Mouse (Mus musculus) MEL (cell line): Measurements from ENCODE around the gene Acpp. TPM values are rescaled to one million over a fixed set of nuclear protein-coding genes. Genes with fewer than 3 reads are reported as not detected.

Experiments
- DNase-seq: peaks from one replicate; pipeline ENCODE4 v3.0.0; 2011; ENCODE audit warnings: low read depth, low spot score
- H3K27ac ChIP-seq: 2 replicates; pipeline ENCODE4 v1.5.1; 2012; ENCODE audit warnings: low read depth, mild to moderate bottlenecking, control low read depth, low read length, moderate library complexity; ENCODE audit not compliant: control insufficient read depth
- H3K27me3 ChIP-seq, 2 experiments: fragments of 150-350 bp in 1 of 2; sonication (generic) in 1 of 2; 2 replicates each; pipeline ENCODE4 v1.6.1; 2012; ENCODE audit warnings: low read length in 2 of 2, mild to moderate bottlenecking in 2 of 2, improper control_type of control experiment in 1 of 2, moderate library complexity in 1 of 2; ENCODE audit not compliant: insufficient read depth in 2 of 2, control insufficient read depth in 1 of 2
- H3K36me3 ChIP-seq, 2 experiments: 2 replicates each; pipeline ENCODE4 v1.6.1; 2012 to 2014; ENCODE audit warnings: low read length in 2 of 2, improper control_type of control experiment in 1 of 2, inconsistent platforms in 1 of 2, mild to moderate bottlenecking in 1 of 2; ENCODE audit not compliant: insufficient read depth in 2 of 2, control insufficient read depth in 1 of 2
- H3K4me1 ChIP-seq, 2 experiments: fragments of 150-350 bp in 1 of 2; sonication (generic) in 1 of 2; 2 replicates each; pipeline ENCODE4 v1.6.1; 2012; ENCODE audit warnings: low read length in 2 of 2, improper control_type of control experiment in 1 of 2, mild to moderate bottlenecking in 1 of 2; ENCODE audit not compliant: insufficient read depth in 2 of 2, control insufficient read depth in 1 of 2
- H3K4me3 ChIP-seq, 2 experiments: fragments of 150-350 bp in 1 of 2; sonication (generic) in 1 of 2; 2 replicates each; pipeline ENCODE4 v1.5.1; 2012; ENCODE audit warnings: low read depth in 2 of 2, low read length in 2 of 2, mild to moderate bottlenecking in 2 of 2, moderate library complexity in 2 of 2, control low read depth in 1 of 2, improper control_type of control experiment in 1 of 2; ENCODE audit not compliant: control insufficient read depth in 1 of 2, insufficient read depth in 1 of 2
- H3K79me2 ChIP-seq: 2 replicates; pipeline ENCODE4 v1.6.1; 2012; ENCODE audit warnings: mild to moderate bottlenecking, low read length, moderate library complexity; ENCODE audit not compliant: control insufficient read depth, poor library complexity, insufficient read depth
- H3K9ac ChIP-seq: 2 replicates; pipeline ENCODE4 v1.6.1; 2012; ENCODE audit warnings: low read depth, mild to moderate bottlenecking, control low read depth, low read length, moderate library complexity; ENCODE audit not compliant: control insufficient read depth, poor library complexity, severe bottlenecking
- H3K9me3 ChIP-seq: fragments of 150-350 bp; sonication (generic); replicated peaks from 2 replicates; pipeline ENCODE4 v1.6.1; 2012; ENCODE audit warnings: mild to moderate bottlenecking, low read length, improper control_type of control experiment, moderate library complexity; ENCODE audit not compliant: insufficient read depth
- CHD2 ChIP-seq: IDR thresholded peaks from 2 replicates; pipeline ENCODE4 v1.6.1; 2011; ENCODE audit warnings: low read length, improper control_type of control experiment
- E2F4 ChIP-seq: IDR thresholded peaks from 2 replicates; pipeline ENCODE4 v1.6.1; 2011; ENCODE audit warnings: low read depth, low read length, improper control_type of control experiment, borderline replicate concordance
- ELF1 ChIP-seq: IDR thresholded peaks from 2 replicates; pipeline ENCODE4 v1.6.1; 2014; ENCODE audit warnings: low read depth, mild to moderate bottlenecking, inconsistent platforms, low read length, improper control_type of control experiment, moderate library complexity
- EP300 ChIP-seq, 2 experiments: IDR thresholded peaks; 2 replicates each; pipeline ENCODE4 v1.6.1; 2011; ENCODE audit warnings: improper control_type of control experiment in 2 of 2, low read length in 2 of 2, low read depth in 1 of 2, mild to moderate bottlenecking in 1 of 2
- GABPA ChIP-seq: IDR thresholded peaks from 2 replicates; pipeline ENCODE4 v1.6.1; 2012; ENCODE audit warnings: low read depth, mild to moderate bottlenecking, inconsistent platforms, low read length, improper control_type of control experiment, moderate library complexity
- GATA1 ChIP-seq: IDR thresholded peaks from 2 replicates; pipeline ENCODE4 v1.6.1; 2011; ENCODE audit warnings: low read depth, low read length, improper control_type of control experiment
- HCFC1 ChIP-seq: IDR thresholded peaks from 2 replicates; pipeline ENCODE4 v1.6.1; 2012; ENCODE audit warnings: low read depth, mild to moderate bottlenecking, inconsistent platforms, low read length, improper control_type of control experiment, moderate library complexity
- JUND ChIP-seq: IDR thresholded peaks from 2 replicates; pipeline ENCODE4 v1.6.1; 2011; ENCODE audit warnings: low read depth, mild to moderate bottlenecking, improper control_type of control experiment, low read length
- KAT2A ChIP-seq: conservative IDR thresholded peaks from 2 replicates; pipeline ENCODE4 v1.6.1; 2012; ENCODE audit warnings: low read depth, low read length, improper control_type of control experiment, inconsistent platforms
- MAFK ChIP-seq: IDR thresholded peaks from 2 replicates; pipeline ENCODE4 v1.6.1; 2011; ENCODE audit warnings: low read depth, mild to moderate bottlenecking, low read length, improper control_type of control experiment, borderline replicate concordance
- MYB ChIP-seq: IDR thresholded peaks from 2 replicates; pipeline ENCODE4 v1.6.1; 2011; ENCODE audit warnings: mild to moderate bottlenecking, low read depth, low read length, improper control_type of control experiment
- MYC ChIP-seq: IDR thresholded peaks from 2 replicates; pipeline ENCODE4 v1.6.1; 2011; ENCODE audit warnings: low read depth, mild to moderate bottlenecking, low read length, improper control_type of control experiment, moderate library complexity
- NELFE ChIP-seq: IDR thresholded peaks from 2 replicates; pipeline ENCODE4 v1.6.1; 2011; ENCODE audit warnings: low read depth, low read length, improper control_type of control experiment
- POLR2A ChIP-seq, 2 experiments: IDR thresholded peaks; 2 replicates each; pipeline ENCODE4 v1.6.1; 2011 to 2012; ENCODE audit warnings: low read length in 2 of 2, mild to moderate bottlenecking in 2 of 2, control low read depth in 1 of 2, improper control_type of control experiment in 1 of 2, low read depth in 1 of 2, moderate library complexity in 1 of 2; ENCODE audit not compliant: control insufficient read depth in 1 of 2, insufficient read depth in 1 of 2, poor library complexity in 1 of 2
- POLR2AphosphoS2 ChIP-seq: IDR thresholded peaks from 2 replicates; pipeline ENCODE4 v1.6.1; 2011; ENCODE audit warnings: low read length, improper control_type of control experiment
- POLR2AphosphoS5 ChIP-seq: IDR thresholded peaks from 2 replicates; pipeline ENCODE4 v1.6.1; 2012; ENCODE audit warnings: low read depth, borderline replicate concordance, mild to moderate bottlenecking, inconsistent platforms, low read length, moderate library complexity, mixed read lengths
- SIN3A ChIP-seq: IDR thresholded peaks from 2 replicates; pipeline ENCODE4 v1.6.1; 2012; ENCODE audit warnings: low read length, improper control_type of control experiment, inconsistent platforms
- SMC3 ChIP-seq: IDR thresholded peaks from 2 replicates; pipeline ENCODE4 v1.6.1; 2011; ENCODE audit warnings: low read depth, low read length, improper control_type of control experiment
- TCF12 ChIP-seq: IDR thresholded peaks from 2 replicates; pipeline ENCODE4 v1.6.1; 2014; ENCODE audit warnings: low read depth, mild to moderate bottlenecking, inconsistent platforms, low read length, improper control_type of control experiment, moderate library complexity
- UBTF ChIP-seq: IDR thresholded peaks from 2 replicates; pipeline ENCODE4 v1.6.1; 2012; ENCODE audit warnings: low read depth, mild to moderate bottlenecking, inconsistent platforms, low read length, improper control_type of control experiment, moderate library complexity, borderline replicate concordance; ENCODE audit not compliant: insufficient read depth
- USF1 ChIP-seq: IDR thresholded peaks from 2 replicates; pipeline ENCODE4 v1.6.1; 2014; ENCODE audit warnings: low read depth, mild to moderate bottlenecking, inconsistent platforms, low read length, improper control_type of control experiment, moderate library complexity
- ZC3H11A ChIP-seq: IDR thresholded peaks from 2 replicates; pipeline ENCODE4 v1.6.1; 2012; ENCODE audit warnings: low read depth, mild to moderate bottlenecking, inconsistent platforms, low read length, improper control_type of control experiment
- ZKSCAN1 ChIP-seq: IDR thresholded peaks from 2 replicates; pipeline ENCODE4 v1.6.1; 2012; ENCODE audit warnings: low read depth, mild to moderate bottlenecking, inconsistent platforms, low read length, improper control_type of control experiment, moderate library complexity
- ZNF384 ChIP-seq: IDR thresholded peaks from 2 replicates; pipeline ENCODE4 v1.6.1; 2012; ENCODE audit warnings: low read depth, mild to moderate bottlenecking, inconsistent platforms, low read length, improper control_type of control experiment
- polyA plus RNA-seq, 2 experiments: library from polyadenylated mRNA; stranded (reverse) in 1 of 2; unstranded in 1 of 2; fragments of >175 nt in 1 of 2; fragments of >200 nt in 1 of 2; gene quantifications; 2 replicates each; pipeline versions ENCODE4 v1.2.1 to v1.2.4; 2012; ENCODE audit warnings: low replicate concordance in 2 of 2, low read depth in 1 of 2; ENCODE audit not compliant: insufficient read length in 2 of 2, insufficient read depth in 1 of 2, missing spikeins in 1 of 2
- total RNA-seq: library from RNA; depleted of rRNA; stranded (reverse); fragments of 300-350 nt; gene quantifications from 2 replicates; pipeline ENCODE4 v1.2.3, GENCODE M21; 2012

Gene Acpp
- total and polyA plus RNA-seq, 3 experiments: 0.03 TPM; not detected in 2

GRCm38 (mm10) chr9:104305333-104306111 lies 32.0 kb downstream of the Acpp start (continued):
- no peak for TF ChIP-seq POLR2AphosphoS5
- no peak for TF ChIP-seq MYB
- TF ChIP-seq GATA1: 0 out of 2 replicates have a peak, but pooled peaks have one; percentile 6
- TF ChIP-seq MYC: no peak
- peak; percentile 46; the same call in 1 of the 2 replicates for TF ChIP-seq POLR2AphosphoS2
- TF ChIP-seq MAFK: no peak
- no peak for TF ChIP-seq TCF12

GRCm38 (mm10) chr9:104304800-104305199 lies 32.7 kb downstream of the Acpp start:
- no peak for DNase-seq
- TF ChIP-seq ZKSCAN1 (no peak), ELF1 (no peak), KAT2A (no peak), NELFE (no peak), HCFC1 (no peak), SMC3 (no peak), POLR2AphosphoS2 (no peak), GABPA (no peak), JUND (no peak), ZNF384 (no peak), UBTF (no peak), CHD2 (no peak), ZC3H11A (no peak), SIN3A (no peak), E2F4 (no peak), EP300 (IDR thresholded peaks at IDR 0.05; ENCODE audit: low read depth in 1 of 2, low read length in 2 of 2) (no peak), USF1 (no peak), MYB (no peak), POLR2A (IDR thresholded peaks at IDR 0.05; ENCODE audit: control insufficient read depth in 1 of 2, insufficient read depth in 1 of 2, low read depth in 1 of 2, low read length in 2 of 2, poor library complexity in 1 of 2) (no peak)
- Histone ChIP-seq H3K9me3 (no peaks in the 10 kb centered on the region), H3K27ac (no peak overlapping the region), H3K4me3 (no peak overlapping the region), H3K9ac (no peak overlapping the region), H3K27me3 (no peaks in the 10 kb centered on the region), H3K36me3 (no peaks in the 10 kb centered on the region), H3K79me2 (no peaks in the 10 kb centered on the region), H3K4me1 (peaks cover 3 to 5% of the 10 kb centered on the region in 2 experiments; a peak in 3 of 4 replicates)
